1 mouse cellular context compared by ENCODE assay signal in the genomic region with DNA sequence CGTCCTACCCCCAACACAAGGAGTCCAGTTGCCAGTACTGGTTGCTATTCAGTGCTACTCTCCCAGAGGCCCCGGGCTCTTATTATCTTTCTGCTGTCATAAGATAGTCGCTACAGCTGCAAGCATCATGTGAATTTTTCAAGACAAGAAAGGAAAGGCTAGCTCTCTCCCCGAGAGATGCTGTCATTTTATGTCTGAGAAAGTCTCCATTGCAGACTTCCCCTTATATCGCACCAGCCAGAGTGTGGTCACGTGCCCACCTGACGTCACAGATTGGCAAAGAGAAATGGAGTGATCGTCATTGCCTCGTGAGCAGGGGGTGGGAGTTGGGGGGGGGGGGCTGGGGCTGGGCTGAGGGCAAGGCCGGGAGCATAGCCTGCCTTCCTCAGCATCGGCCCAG.
TF ChIP-seq lines count a peak whose summit lies in the region.

No protein-coding gene starts in this region.

TF ChIP-seq in MEL, 35 proteins besides CTCF, POLR2A, EP300 and RAD21 (continued from another document):
- peak; percentile 68; the same call in 1 of the 2 replicates for TF ChIP-seq TBP (IDR thresholded peaks at IDR 0.05; ENCODE audit: low read depth, low read length)
- no peak for TF ChIP-seq ZKSCAN1 (IDR thresholded peaks at IDR 0.05; ENCODE audit: low read depth, low read length)
- TF ChIP-seq ELF1 (IDR thresholded peaks at IDR 0.05; ENCODE audit: low read depth, low read length): no peak
- peak; percentile 70 to 92 for TF ChIP-seq USF2 (IDR thresholded peaks at IDR 0.05; ENCODE audit: borderline replicate concordance in 1 of 2, insufficient read depth in 1 of 2, low read depth in 1 of 2, low read length in 2 of 2)
- no peak for TF ChIP-seq POLR2AphosphoS5 (IDR thresholded peaks at IDR 0.05; ENCODE audit: borderline replicate concordance, low read depth, low read length)
- TF ChIP-seq GATA1 (IDR thresholded peaks at IDR 0.05; ENCODE audit: low read depth, low read length): 0 out of 2 replicates have a peak, but pooled peaks have one; percentile 19
- TF ChIP-seq NRF1 (IDR thresholded peaks at IDR 0.05; ENCODE audit: insufficient read depth, low read depth, low read length, poor library complexity, severe bottlenecking): no peak
- no peak for TF ChIP-seq KAT2A (conservative IDR thresholded peaks at IDR 0.05; ENCODE audit: low read depth, low read length)
- peak; percentile 89 for TF ChIP-seq ETS1 (IDR thresholded peaks at IDR 0.05; ENCODE audit: low read depth, low read length)
- no peak for TF ChIP-seq ZC3H11A (IDR thresholded peaks at IDR 0.05; ENCODE audit: low read depth, low read length)
- no peak for TF ChIP-seq JUND (IDR thresholded peaks at IDR 0.05; ENCODE audit: low read depth, low read length)
- TF ChIP-seq MEF2A (IDR thresholded peaks at IDR 0.05; ENCODE audit: extremely low read depth, insufficient replicate concordance, low read depth, low read length, poor library complexity, severe bottlenecking): no peak
- TF ChIP-seq UBTF (IDR thresholded peaks at IDR 0.05; ENCODE audit: borderline replicate concordance, insufficient read depth, low read depth, low read length): no peak
- no peak for TF ChIP-seq ZMIZ1 (IDR thresholded peaks at IDR 0.05; ENCODE audit: low read depth, low read length)
- no peak for TF ChIP-seq MAFK (IDR thresholded peaks at IDR 0.05; ENCODE audit: borderline replicate concordance, low read depth, low read length)
